Mouse (Mus musculus) layer of hippocampus, adult 18-20 months (tissue): ENCODE data around the gene Hoxd11. TPM values are rescaled to one million over a fixed set of nuclear protein-coding genes. Genes with fewer than 3 reads are reported as not detected.
A peak's percentile ranks its signal among the peaks of the same experiment; 100 is the strongest.

ENCODE experiments used
- DNase-seq, 2 experiments: peaks; one replicate each; pipeline ENCODE4 v3.0.0; 2022; ENCODE audit warnings: low spot score in 2 of 2
- long read RNA-seq: library from polyadenylated mRNA; stranded (forward); transcript quantifications from one replicate; pipeline ENCODE4 v2.0.0, GENCODE M21; 2021
- total RNA-seq, 2 experiments: library from RNA; stranded (reverse); gene quantifications; 2 replicates each; pipeline ENCODE4 v1.2.3; 2021

Hoxd11 gene
- not detected for total RNA-seq
- long read RNA-seq, result 0 reads

GRCm38 (mm10) chr2:74678891-74679595, at the start of gene Hoxd11:
Gene Hoxd11 (plus strand): TSS chr2:74679557.
- DNase-seq, result no peak

GRCm38 (mm10) chr2:74635412-74635811, 43.9 kb upstream of the Hoxd11 start:
- DNase-seq, result no peak

- DNase-seq, result no peak
These were observed 36.9 kb upstream of the Hoxd11 start for GRCm38 (mm10) chr2:74642431-74642830.

GRCm38 (mm10) chr2:74645631-74646030, 33.7 kb upstream of the Hoxd11 start:
- DNase-seq, result no peak

- DNase-seq, result no peak
These were observed 32.1 kb upstream of the Hoxd11 start for GRCm38 (mm10) chr2:74647082-74647864.

- DNase-seq, result no peak
These were observed 26.4 kb upstream of the Hoxd11 start for GRCm38 (mm10) chr2:74652996-74653340.

- DNase-seq, result no peak
These were observed 25.4 kb upstream of the Hoxd11 start for GRCm38 (mm10) chr2:74653781-74654535.

GRCm38 (mm10) chr2:74654743-74655419, 24.5 kb upstream of the Hoxd11 start:
- DNase-seq, result no peak

GRCm38 (mm10) chr2:74655420-74655781, 24.0 kb upstream of the Hoxd11 start:
- DNase-seq, result no peak

- no peak for DNase-seq
These were observed 23.3 kb upstream of the Hoxd11 start for GRCm38 (mm10) chr2:74655821-74656631.

- no peak for DNase-seq
These were observed 22.7 kb upstream of the Hoxd11 start for GRCm38 (mm10) chr2:74656632-74657021.

GRCm38 (mm10) chr2:74657251-74658023, 21.9 kb upstream of the Hoxd11 start:
- DNase-seq, result no peak

GRCm38 (mm10) chr2:74658024-74658666, 21.2 kb upstream of the Hoxd11 start:
- DNase-seq, result no peak

GRCm38 (mm10) chr2:74658667-74659371, 20.5 kb upstream of the Hoxd11 start:
- no peak for DNase-seq

- DNase-seq, result no peak
These were observed 19.8 kb upstream of the Hoxd11 start, which contains the start of gene Evx2 for GRCm38 (mm10) chr2:74659507-74660005. Gene Evx2 (minus strand): TSS chr2:74659557.

- no peak for DNase-seq
These were observed 18.7 kb upstream of the Hoxd11 start for GRCm38 (mm10) chr2:74660421-74661375.

- DNase-seq, result peak in 1 of 2 experiments; percentile 52
These were observed 17.7 kb upstream of the Hoxd11 start for GRCm38 (mm10) chr2:74661685-74662084.
